Mouse (Mus musculus): Measurements from ENCODE around the gene Lsr. TPM values are rescaled to one million over a fixed set of nuclear protein-coding genes. Genes with fewer than 3 reads are reported as not detected.

The Lsr gene
- polyA plus RNA-seq (2012; rRNA removed), result 11.5 and 13.7 TPM in 2 replicates

GRCm38 (mm10) chr7:30973251-30973500 is at the start of gene Lsr:
Lsr (minus strand) TSS chr7:30973464.

GRCm38 (mm10) chr7:30973501-30974289 is 431 bp upstream of the Lsr start, which contains the start of gene Fam187b:
Fam187b (plus strand) TSS chr7:30973790.

GRCm38 (mm10) chr7:30956756-30957366 is 16.4 kb downstream of the Lsr start, which contains the start of gene Usf2:
Usf2 (minus strand) TSS chr7:30956803.

GRCm38 (mm10) chr7:30943909-30944635 is 29.2 kb downstream of the Lsr start, which contains the start of gene Hamp:
Hamp (minus strand) TSS chr7:30944032.

GRCm38 (mm10) chr7:30924581-30924980 is 48.7 kb downstream of the Lsr start, which contains the start of gene Hamp2:
Hamp2 (minus strand) TSS chr7:30924681.

GRCm38 (mm10) chr7:30914732-30915131 is 58.5 kb downstream of the Lsr start, which contains the start of gene Mag:
Mag (minus strand) TSS chr7:30914873.

Other genes with a start within 250 kb of the Lsr start
- gene Tmem147, start 243.9 kb downstream of the Lsr start, polyA plus RNA-seq (2012; rRNA removed), result 56.5 and 63.8 TPM in 2 replicates
- gene Gapdhs, start 229.8 kb downstream of the Lsr start, polyA plus RNA-seq (2012; rRNA removed), result not detected in 2 replicates
- gene Sbsn, start 222.0 kb downstream of the Lsr start, polyA plus RNA-seq (2012; rRNA removed), result 0.61 and 0.74 TPM in 2 replicates
- 0.16 and 0.25 TPM in 2 replicates for gene Dmkn, start 209.7 kb downstream of the Lsr start, polyA plus RNA-seq (2012; rRNA removed)
- 0.20 TPM in 1 of 2 replicates, not detected in the other for gene Krtdap, start 185.6 kb downstream of the Lsr start, polyA plus RNA-seq (2012; rRNA removed)
- gene Ffar2, start 149.7 kb downstream of the Lsr start, polyA plus RNA-seq (2012; rRNA removed), result 0.31 and 0.33 TPM in 2 replicates
- gene Ffar3, start 117.3 kb downstream of the Lsr start, polyA plus RNA-seq (2012; rRNA removed), result not detected in 2 replicates
- not detected in 2 replicates for gene Ffar1, start 111.9 kb downstream of the Lsr start, polyA plus RNA-seq (2012; rRNA removed)
- gene Cd22, start 93.1 kb downstream of the Lsr start, polyA plus RNA-seq (2012; rRNA removed), result 0.23 and 0.37 TPM in 2 replicates
- 0.17 and 0.22 TPM in 2 replicates for gene Mag, start 58.6 kb downstream of the Lsr start, polyA plus RNA-seq (2012; rRNA removed)
- gene Hamp2, start 48.8 kb downstream of the Lsr start, polyA plus RNA-seq (2012; rRNA removed), result not detected in 2 replicates
- 11.4 and 20.4 TPM in 2 replicates for gene Hamp, start 29.4 kb downstream of the Lsr start, polyA plus RNA-seq (2012; rRNA removed)
- gene Usf2, start 16.7 kb downstream of the Lsr start, polyA plus RNA-seq (2012; rRNA removed), result 45.8 and 51.7 TPM in 2 replicates
- 1.3 TPM in 2 replicates for gene Fam187b, start 326 bp upstream of the Lsr start, polyA plus RNA-seq (2012; rRNA removed)
- gene Fxyd5, start 69.0 kb upstream of the Lsr start, polyA plus RNA-seq (2012; rRNA removed), result 10.0 and 11.3 TPM in 2 replicates
- gene Fxyd7, start 78.0 kb upstream of the Lsr start, polyA plus RNA-seq (2012; rRNA removed), result 0.06 and 0.17 TPM in 2 replicates
- gene Fxyd1, start 83.7 kb upstream of the Lsr start, polyA plus RNA-seq (2012; rRNA removed), result 25.3 and 31.9 TPM in 2 replicates
- gene Lgi4, start 85.9 kb upstream of the Lsr start, polyA plus RNA-seq (2012; rRNA removed), result 0.03 and 0.06 TPM in 2 replicates
- gene Fxyd3, start 103.2 kb upstream of the Lsr start, polyA plus RNA-seq (2012; rRNA removed), result 0.18 and 0.62 TPM in 2 replicates
- 38.6 and 43.5 TPM in 2 replicates for gene Hpn, start 141.8 kb upstream of the Lsr start, polyA plus RNA-seq (2012; rRNA removed)
- gene Scn1b, start 153.5 kb upstream of the Lsr start, polyA plus RNA-seq (2012; rRNA removed), result 0.86 and 0.97 TPM in 2 replicates
- 17.4 and 19.4 TPM in 2 replicates for gene Gramd1a, start 182.4 kb upstream of the Lsr start, polyA plus RNA-seq (2012; rRNA removed)

All from liver, embryonic 14 days (tissue).